Mouse (Mus musculus): Measurements from ENCODE around the gene Hhatl.

- no peak for TF ChIP-seq EP300 (IDR thresholded peaks at IDR 0.05; ENCODE audit: insufficient read depth, low read depth, low read length)
- no peak for TF ChIP-seq CTCF (IDR thresholded peaks at IDR 0.05; ENCODE audit: low read depth, low read length)
These were observed 32.9 kb downstream of the Hhatl start, which contains the start of gene Zfp651 for GRCm38 (mm10) chr9:121759091-121760081.
